ENCODE assay signal across 12 mouse cellular contexts in the genomic region with DNA sequence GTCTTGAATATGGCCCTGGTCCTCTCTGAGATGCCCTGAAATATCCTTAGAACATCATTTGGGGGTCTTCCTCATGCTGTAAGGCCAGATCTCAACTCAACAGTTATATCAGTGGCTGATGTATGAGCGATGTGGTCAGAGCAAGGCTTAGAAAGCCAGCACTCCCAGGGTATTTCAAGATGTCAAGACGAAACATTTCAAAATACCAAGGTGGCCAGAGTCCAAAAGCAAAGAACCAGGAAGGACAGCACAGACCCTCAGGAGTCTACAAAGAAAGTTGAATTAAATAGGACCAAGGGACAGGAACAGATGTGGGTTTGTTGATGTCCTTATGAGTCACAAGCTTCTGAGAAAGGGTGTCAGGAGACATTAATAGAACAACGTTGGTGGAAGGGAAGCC.
"Had no signal": no experiment of that assay in that cellular context is flagged by ENCODE, and none has a peak within 500 bp of the region (broad histone marks: within the 10 kb centered on the region; RNA-seq: fewer than 3 reads in every experiment).

No protein-coding gene starts in this region.

- DNase-seq: left cerebral cortex, postnatal 4 days; liver; liver, embryonic 13.5 days; liver, postnatal 0 days; lung, adult 18-20 months; lung, adult 2 months; lung, embryonic 14.5 days; lung, postnatal 10 days; lung, postnatal 14 days; lung, postnatal 36 days; lung, postnatal 4 days; midbrain, embryonic 14.5 days had no signal
